Mouse (Mus musculus): ENCODE data around the gene Scn3b.

Scn3b gene

DNA sequence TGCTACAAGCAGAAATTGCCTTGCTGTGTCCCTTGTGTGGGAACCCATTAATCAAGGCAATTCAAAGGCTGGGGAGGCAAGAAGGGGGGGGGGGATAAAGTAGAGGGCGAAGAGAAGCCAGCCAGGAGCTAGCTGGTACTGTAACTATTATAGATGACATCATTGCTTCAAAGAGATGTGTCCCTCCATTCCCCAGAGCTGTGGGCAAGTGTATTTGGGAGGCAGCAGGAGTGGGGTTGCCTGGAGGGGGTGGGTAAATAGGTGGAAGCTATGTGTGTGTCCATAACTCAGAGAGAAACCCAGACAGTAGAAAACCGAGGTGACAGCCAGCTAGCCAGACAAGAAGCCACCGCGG lies 292 bp upstream of the Scn3b start:
- DNase-seq (ENCODE audit: low spot score in 2 of 2): no peak

DNA sequence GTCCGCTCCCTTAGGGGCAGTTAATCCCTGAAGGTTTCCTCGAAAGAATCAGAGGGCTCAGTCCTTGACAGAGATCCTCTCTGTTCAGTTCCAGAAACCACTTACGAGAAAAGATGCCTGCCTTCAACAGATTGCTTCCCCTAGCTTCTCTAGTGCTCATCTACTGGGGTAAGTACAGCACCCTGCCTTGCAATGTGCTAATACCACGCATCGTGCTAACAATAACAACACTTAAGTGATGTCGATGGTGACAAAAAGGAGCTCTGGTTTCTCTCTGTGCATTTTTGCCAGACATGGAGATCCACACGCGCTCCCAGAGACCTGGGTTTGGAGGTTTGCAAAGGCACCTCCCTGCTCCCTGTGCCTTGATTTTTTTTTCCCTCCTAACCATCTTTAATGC lies 863 bp downstream of the Scn3b start:
- no peak for DNase-seq (ENCODE audit: low spot score in 2 of 2)

DNA sequence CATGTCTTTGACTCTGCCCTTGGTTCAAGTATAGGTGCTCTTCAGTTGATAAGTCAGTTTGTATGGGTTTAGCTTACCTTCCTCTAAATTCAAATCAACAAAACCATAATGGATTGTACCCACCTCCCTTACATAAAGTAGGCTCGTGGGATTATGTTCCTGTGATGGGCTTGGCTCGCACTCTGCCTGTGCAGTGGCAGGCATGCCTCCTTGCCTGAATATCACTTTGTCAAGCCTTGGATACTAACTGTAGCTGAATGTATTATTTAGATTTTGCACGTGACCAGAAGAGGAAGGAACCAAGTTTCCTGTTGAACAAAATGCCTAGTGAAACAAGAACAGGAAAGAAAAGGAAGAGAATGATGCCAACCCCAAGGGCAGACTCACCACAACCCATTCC lies 2.1 kb downstream of the Scn3b start:
- no peak for DNase-seq (ENCODE audit: low spot score in 2 of 2)

DNA sequence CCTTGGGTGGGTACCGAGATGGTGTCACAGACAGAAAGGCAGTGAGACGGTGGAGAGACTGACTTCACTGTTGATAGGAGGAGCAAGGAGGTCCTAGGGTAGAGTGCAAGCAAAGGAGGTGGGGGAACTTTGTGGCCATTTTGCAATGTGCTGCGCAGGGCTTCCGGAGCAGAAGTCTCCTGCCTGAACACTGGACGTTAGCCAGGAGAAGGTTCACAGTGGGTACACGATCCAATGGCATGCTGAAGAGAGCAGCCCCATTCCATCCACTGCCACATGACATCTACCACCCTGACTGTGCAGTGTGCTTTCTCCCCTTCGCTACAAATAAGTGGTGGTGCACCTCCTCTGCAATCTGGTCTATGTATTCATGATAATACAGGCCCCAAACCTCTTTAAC lies 3.8 kb downstream of the Scn3b start:
- no peak for DNase-seq (ENCODE audit: low spot score in 2 of 2)

DNA sequence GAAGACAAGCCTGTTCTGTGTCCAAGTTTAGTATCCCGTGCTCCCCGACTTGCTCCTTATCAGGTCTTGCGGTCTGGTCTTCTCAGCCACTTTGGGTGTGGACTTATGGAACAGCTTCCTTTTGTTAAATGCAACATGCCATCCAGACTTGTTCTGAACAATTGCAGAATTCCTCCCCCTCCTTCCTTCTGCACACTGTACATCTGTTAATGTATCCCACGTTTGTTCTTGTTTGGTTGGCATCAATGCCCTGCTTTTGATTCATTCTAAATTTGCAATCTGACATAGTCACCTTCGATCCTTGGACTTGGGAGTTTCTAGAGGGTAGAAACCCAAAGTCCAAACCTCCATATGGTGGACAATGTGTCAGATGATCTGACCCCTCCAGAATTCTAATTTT lies 6.9 kb downstream of the Scn3b start:
- DNase-seq (ENCODE audit: low spot score in 2 of 2): no peak

DNA sequence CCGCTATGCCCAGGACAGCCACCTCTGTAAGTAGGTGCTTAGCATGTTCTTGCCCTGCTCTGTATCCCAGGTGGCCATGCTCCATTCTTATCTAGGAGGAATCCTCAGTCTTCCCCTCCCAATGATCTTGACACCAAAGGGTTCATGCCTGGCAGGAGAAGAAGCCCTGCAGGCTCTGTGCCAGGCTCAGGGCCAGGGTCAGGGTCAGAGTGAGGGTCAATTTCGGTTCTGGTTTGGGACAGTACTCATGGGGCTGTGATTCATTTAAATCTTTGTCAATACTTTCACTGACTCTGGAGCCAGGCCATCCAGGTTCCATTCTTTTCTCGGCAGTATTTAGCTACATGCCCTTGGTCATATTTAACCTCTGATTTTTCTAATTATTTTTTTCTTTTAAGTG lies 8.7 kb downstream of the Scn3b start:
- DNase-seq (ENCODE audit: low spot score in 2 of 2): no peak

DNA sequence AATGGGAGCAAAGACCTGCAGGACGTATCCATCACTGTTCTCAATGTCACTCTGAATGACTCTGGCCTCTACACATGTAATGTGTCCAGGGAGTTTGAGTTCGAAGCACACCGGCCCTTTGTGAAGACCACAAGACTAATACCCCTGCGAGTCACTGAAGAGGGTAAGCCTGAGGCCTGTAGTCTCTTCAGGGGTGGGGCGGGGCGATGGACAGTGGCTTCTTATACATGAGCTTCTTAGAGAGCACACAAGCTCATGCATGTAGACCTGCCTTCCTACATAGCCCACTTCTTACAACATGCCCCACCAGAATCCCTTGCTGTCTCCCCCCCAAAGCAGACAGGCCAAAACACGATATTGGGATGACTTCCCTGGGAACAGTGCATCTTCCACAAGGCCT lies 10.4 kb downstream of the Scn3b start:
- no peak for DNase-seq (ENCODE audit: low spot score in 2 of 2)

DNA sequence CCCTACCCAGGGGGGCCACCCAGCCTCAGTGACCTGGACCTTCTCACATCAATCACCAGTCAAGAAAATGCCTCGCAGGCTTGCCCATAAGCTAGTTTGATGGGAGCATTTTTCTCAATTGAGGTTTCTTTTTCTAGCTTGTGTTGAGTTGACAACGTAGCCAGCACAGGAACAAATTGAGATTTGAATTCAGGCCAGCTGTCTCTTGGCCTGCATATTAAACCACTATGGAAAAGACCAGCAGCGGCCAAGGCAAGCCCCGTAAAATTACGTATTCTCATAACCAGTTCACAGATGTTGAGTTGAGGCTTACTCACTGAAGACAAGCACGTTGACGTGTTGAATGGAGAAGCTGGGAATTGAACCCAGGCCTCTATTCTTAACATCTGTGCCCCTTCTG lies 14.0 kb downstream of the Scn3b start:
- no peak for DNase-seq (ENCODE audit: low spot score in 2 of 2)

DNA sequence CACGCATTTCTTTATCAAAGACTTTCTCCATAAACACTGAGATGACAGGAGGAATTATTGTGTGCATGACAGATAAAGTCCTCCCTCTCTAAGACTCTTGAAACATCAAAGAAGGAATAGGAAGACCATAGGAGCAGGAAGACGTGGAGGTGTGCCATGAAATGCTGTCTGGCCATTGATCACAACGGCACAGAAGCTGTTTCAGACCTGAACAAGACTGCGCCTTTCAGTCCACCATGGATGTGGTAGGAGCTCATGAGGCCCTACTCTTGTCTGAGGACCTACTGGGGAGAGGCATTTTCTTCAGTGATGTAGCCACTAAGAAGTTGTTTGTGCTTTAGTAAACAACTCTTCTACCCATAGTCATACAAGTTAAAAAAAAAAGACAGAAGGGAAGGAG lies 23.5 kb downstream of the Scn3b start:
- no peak for DNase-seq (ENCODE audit: low spot score in 2 of 2)

DNA sequence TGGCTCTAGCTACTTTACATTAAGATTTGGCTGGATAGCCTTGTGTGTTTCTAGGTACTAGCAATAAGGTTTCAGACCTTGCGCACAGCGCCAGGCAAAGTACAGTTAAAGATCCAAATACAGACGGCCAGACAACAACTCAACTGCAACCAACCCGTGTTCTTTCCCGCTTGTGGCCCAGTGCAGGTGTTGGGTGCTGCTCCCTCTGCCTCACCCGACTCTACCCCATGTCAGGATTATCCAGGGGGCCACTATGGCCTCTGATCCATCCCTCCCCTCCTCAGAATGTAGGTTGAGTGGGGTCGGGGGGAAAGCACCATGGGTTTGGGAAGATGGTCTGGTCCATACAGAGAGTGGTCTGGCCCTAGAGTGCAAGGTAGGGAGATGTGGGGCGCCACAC lies 24.3 kb downstream of the Scn3b start:
- DNase-seq (ENCODE audit: low spot score in 2 of 2): no peak

DNA sequence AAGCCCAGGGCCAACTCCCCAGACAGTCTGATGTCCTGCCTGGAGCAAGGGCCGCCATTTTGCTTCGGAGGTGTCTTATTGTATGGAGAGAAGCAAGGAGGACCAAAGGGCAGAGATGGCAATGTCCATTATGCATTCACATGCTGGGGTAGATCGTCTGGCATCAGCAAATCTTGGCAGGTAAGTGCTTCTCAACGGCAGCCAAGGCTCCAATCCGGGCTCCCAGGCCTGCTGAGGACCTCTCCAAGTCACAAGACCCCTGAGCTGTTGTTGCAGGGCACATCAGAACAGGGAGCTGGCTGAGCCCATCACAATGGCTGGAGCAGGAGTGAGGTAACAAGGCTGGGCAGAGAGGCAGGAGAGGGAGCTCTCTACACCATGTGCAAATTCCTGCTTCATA lies 24.7 kb downstream of the Scn3b start:
- DNase-seq (ENCODE audit: low spot score in 2 of 2): no peak

DNA sequence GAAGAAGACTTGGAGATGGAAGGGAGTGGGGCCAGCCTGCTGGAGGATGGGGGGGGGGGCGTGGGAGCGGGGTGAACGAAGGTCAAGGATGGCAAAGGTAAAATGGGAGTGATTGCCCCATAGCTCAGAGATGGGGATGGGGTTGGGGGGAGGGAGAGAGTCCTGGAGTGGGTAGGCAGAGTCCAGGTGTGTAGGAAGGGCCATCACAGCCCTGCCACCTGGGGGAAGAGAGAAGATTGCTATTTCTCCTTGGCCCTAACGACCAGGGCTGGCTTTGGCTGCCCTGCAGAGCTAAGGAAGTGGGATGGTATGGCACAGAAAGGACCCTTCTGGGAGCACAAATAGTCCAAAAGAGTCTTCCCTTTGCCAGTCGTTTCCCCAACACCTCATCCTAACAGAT lies 25.2 kb downstream of the Scn3b start:
- no peak for DNase-seq (ENCODE audit: low spot score in 2 of 2)

DNA sequence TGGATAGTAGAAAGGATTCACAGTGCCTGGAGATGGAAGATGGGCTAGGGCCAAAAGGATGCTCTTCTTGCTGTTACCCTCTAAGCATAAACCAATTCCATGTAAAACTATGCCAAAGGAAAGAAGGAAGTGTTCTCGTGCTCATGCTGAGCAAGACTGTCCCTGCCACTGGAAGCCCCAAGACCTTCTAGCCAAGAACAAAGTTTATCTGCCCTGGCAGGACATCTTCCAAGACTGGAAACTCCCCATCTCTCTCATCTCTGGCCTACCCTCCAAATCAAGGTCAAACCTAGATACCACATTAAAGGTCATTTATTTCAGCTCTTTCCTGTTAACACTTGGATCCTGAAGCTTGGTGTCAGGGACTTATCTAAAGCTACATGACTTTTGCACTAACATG lies 25.8 kb downstream of the Scn3b start:
- no peak for DNase-seq (ENCODE audit: low spot score in 2 of 2)

DNA sequence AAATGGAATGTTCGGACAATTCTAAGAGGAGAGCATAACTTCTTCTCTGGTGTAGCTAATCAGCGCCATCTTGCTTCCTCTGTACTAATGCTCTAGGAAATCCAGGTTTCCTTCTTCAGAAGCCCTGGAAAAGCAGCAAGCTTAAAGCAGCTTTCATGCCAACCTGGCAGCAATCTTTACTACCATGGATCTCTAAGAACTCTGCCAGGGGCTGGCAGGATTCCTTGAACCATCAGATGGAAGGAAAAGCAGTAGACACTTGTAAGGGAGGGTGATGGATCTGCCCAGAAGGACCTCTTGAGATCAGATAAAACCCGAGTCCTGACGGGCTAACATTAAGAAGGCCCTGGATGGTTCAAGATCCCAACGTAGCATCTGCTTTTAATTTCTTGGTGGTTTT lies 27.2 kb downstream of the Scn3b start:
- no peak for DNase-seq (ENCODE audit: low spot score in 2 of 2)

DNA sequence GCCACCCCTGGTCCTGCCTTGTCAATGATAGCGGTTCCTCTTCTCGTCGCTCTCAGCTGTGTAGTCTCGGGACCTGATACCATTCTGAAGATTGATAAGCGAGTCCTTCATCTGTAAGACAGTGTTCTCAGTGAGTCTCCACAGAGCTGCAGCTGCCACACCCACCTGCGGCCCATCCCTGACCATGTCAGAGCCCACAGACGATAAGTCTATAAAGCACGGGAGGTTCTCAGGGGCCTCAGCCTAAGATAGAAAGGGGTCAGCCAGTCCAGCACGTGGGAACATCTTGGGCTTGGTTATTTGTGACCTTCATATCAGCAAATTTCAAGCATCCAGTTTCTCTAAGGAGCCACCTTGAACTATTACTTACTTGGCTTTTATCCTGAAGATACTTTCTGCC lies 29.0 kb downstream of the Scn3b start:
- DNase-seq (ENCODE audit: low spot score in 2 of 2): no peak

DNA sequence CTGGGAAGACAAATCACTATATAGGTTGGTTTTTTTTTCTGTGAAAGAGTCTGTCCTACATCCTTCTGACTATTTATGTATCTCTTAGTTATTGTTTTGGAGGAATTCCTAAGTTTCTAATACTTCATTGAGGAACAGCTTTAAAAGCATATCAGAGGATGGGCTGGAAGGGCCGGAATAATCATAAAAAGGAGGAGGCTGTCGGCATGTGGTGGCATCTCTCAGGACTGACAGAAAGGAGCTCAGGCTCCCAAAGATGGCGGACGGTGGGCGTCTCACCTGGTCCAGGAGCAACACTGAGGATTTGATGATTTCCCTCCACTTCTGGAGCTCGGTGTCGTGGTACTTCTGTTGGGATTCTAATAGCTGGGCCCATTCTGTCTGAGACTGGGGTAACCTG lies 30.3 kb downstream of the Scn3b start:
- no peak for DNase-seq (ENCODE audit: low spot score in 2 of 2)

DNA sequence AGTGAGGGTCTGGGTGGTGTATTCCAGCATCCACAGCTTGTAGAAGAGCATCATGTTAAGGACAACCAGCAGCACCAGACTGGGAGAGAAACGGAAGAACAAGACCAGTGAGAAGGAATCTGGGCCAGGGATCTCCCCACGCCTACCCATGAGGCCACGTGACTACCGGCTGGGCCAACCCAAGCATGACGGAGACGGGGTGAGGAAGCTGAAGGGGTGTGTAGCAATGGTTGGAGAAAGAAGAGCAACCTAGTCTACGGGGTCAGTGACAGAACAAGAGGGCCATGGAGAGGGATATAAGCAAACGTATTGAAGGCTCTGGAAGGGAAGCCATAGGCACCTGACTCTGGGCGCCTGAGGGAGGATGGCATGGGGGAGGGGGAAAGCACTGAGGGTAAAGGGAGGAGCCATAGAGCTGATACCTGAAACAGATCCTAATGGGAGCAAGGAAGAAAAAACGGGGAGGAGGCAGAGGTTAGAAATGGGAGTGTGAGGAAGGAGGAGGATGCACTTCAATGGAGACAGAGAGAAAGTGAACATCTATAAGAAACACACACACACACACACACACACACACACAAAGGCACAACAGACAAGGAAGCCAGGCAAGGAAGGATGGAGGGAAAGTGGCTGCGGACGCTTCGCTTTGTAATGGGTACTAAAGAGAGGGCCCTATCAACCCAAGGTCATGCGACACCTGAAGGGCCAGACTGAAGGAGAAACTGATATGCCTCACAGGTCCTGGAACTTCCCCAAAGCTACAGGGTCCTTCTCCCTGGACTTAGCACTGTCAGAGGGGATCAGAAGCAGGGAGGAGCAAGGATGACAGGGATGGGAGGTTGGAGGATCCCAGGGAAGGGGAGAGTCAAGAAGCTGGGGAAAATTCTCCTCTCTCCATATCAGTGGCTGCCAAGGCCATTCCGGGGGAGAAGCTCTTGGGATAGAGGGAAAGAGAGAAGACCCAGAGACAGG lies 31.3 kb downstream of the Scn3b start:
- no peak for DNase-seq (ENCODE audit: low spot score in 2 of 2)

DNA sequence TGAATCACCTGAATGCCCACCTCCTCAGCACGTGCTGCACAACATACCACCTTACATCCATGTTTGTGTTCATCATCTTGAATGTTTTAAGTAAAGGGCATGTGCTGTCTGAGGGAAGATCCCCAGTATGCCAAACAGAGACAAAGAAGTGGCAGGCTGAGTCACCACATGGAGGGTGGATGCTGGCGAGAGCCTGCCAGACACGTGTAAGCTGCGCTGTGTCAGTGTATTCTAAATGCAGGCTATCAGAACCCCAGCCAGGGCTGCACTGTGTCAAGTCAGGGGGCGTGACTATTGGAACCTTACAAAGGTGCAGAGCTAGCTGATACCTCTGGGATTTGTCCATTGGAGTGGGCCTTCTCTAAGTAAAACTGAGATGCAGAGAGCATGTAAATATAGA lies 32.5 kb downstream of the Scn3b start:
- DNase-seq (ENCODE audit: low spot score in 2 of 2): no peak

DNA sequence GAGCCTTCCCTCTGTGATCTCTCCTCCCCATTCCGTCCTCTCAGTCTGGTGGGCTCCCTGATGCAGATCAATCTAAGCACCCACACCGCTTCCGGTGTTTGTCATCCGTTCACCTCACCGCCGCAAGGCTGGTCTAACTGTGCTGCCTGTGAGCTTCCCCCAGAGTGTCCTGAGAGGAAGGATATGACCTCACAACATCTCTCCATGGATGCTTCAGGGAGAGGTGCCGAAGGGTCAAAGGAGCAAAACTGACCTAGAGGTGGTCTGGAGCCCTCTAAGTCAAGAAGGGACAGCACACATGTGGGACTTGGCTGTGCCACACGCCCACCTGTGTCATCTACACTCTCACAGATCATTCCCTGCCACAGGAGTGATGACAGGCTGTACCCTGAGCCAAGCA lies 33.4 kb downstream of the Scn3b start:
- no peak for DNase-seq (ENCODE audit: low spot score in 2 of 2)

DNA sequence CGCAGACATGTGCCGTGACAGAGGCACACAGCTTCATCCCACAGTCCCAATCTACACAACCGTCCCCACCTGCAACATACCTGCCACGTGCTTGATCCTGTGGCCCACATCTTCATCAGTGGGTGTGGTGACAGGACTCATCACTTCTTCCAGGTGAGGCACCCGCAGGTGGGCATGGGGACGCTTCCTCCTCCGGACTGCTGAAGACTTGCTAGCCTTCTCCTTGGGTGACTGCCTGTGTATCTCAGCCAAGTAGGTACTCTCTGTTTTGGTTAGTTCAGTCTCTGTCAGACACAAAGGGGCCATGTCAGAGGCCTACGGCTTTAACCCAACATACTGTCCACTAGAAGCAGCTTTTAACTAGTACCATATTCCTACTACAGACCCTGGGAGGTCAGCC lies 35.2 kb downstream of the Scn3b start:
- DNase-seq (ENCODE audit: low spot score in 2 of 2): no peak

DNA sequence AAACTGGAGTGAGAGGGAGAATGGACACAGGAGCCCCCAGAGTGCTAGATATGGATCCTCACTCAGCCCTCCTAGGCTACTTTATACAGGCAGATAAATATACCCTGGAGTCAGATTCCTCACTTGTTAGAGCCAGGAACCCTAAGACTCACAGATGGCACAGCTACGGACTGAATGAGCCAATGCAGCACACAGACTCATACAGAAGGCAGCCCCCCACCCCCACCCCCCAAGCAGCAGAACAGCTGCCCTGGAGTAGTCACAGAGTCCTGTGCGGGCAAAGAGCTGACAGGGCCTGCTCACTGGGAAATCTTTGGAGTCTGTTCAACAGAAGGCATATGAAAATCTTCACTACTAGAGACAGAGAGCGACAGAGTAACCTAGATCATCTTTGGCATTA lies 38.3 kb downstream of the Scn3b start:
- no peak for DNase-seq (ENCODE audit: low spot score in 2 of 2)

DNA sequence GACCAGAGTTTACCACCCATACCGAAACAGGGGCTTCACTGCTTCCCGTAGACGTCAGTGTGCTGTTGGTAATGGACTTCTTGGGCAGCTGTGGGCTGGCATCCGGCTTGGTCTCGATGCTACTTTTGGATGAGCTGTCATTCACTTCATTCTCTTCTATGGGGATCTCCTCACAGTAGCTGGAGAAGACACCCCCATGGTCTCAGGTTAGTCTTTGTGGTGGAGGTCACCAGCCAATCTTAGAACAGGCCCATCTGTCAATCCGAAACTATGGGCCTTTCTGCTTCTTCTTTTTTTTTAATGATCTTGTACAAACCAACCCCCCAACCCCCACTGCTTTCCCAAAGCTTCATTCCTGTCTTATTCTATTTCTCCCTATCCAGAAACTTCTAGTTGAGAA lies 40.9 kb downstream of the Scn3b start:
- no peak for DNase-seq (ENCODE audit: low spot score in 2 of 2)

DNA sequence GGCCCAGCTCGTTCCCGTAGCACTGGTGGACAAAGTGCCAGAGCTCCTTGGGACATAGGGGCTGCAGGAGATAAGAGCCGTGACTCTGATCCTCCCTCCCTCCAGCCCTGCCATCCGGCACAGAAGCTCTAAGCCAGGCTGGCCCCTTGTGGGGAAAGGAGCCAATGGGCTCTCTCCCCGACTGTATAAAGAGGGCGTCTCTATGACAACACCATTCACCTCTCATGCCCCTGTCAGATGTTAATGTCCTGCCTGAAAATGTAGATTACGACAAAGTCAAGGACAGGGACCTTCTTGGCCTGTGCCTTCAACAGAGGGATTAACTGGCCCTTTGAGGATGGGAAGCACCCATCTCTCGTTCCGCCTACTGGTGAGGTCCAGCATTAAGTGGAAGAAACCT lies 42.8 kb downstream of the Scn3b start:
- DNase-seq (ENCODE audit: low spot score in 2 of 2): no peak

Data from frontal cortex, postnatal 14 days (tissue).